Mouse (Mus musculus): ENCODE results near the gene Apon. TPM values are rescaled to one million over a fixed set of nuclear protein-coding genes. Genes with fewer than 3 reads are reported as not detected.

The Apon gene
- polyA plus RNA-seq, 1 experiment = 0.16 TPM

DNA sequence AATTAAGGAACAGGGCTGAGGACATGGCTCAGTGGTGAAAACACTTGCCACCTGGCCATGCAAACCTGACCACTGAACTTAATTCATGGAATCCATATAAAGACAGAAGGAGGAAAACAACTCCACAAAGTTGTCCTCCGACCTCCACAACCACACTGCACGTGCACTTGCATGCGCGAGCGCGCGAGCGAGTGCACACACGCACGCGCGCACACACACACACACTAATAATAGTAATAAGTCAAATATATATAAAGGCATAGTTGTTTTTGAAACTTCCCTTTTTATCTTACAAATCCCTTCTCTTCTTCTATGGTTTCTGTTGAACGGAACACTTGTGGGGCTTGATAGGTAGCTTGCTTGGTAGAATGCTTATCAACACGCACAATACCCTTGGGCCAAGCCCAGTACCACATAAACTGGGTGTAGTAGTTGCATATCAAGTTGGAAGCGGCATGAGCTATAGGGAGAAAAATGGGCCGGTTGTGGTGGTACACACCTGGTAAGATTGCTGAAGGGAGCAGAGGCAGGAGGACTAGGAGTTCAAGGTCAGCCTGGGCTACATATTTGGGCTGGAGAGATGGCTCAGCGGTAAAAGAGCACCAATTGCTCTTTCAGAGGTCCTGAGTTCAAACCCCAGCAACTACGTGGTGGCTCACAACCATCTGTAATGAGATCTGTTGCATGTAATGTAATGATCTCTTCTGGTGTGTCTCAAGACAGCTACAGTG lies 35.3 kb upstream of the Apon start:
- Histone ChIP-seq H3K79me3 (ENCODE audit: low read depth) (no peaks in the 10 kb centered on the region), H3K79me2 (ENCODE audit: control insufficient read depth, insufficient read depth) (no peaks in the 10 kb centered on the region), H3K27me3 (ENCODE audit: control insufficient read depth, insufficient read depth, insufficient read length) (peaks cover 3% of the 10 kb centered on the region), H3K4me3 (ENCODE audit: insufficient read depth, poor library complexity, severe bottlenecking) (no peak overlapping the region), H3ac (ENCODE audit: control insufficient read depth, insufficient read length, low read depth) (no peak overlapping the region), H3K36me3 (ENCODE audit: control insufficient read depth, insufficient read depth) (no peaks in the 10 kb centered on the region)
- TF ChIP-seq FOSL1 (IDR thresholded peaks at IDR 0.05; ENCODE audit: insufficient read depth, low read length, poor library complexity, severe bottlenecking) = no peak
- no peak for TF ChIP-seq MYOG (IDR thresholded peaks at IDR 0.05; ENCODE audit: control insufficient read depth, extremely low read depth, insufficient read length)
- no peak for TF ChIP-seq USF1 (IDR thresholded peaks at IDR 0.05; ENCODE audit: low read depth)
- no peak for TF ChIP-seq MAX (IDR thresholded peaks at IDR 0.05)
- TF ChIP-seq CEBPB (IDR thresholded peaks at IDR 0.05; ENCODE audit: low read depth) = no peak
- TF ChIP-seq CTCF (IDR thresholded peaks at IDR 0.05; ENCODE audit: control insufficient read depth, insufficient read depth, insufficient read length) = no peak
- TF ChIP-seq MYOD1 (IDR thresholded peaks at IDR 0.05; ENCODE audit: control insufficient read depth, insufficient read length, low read depth) = no peak

DNA sequence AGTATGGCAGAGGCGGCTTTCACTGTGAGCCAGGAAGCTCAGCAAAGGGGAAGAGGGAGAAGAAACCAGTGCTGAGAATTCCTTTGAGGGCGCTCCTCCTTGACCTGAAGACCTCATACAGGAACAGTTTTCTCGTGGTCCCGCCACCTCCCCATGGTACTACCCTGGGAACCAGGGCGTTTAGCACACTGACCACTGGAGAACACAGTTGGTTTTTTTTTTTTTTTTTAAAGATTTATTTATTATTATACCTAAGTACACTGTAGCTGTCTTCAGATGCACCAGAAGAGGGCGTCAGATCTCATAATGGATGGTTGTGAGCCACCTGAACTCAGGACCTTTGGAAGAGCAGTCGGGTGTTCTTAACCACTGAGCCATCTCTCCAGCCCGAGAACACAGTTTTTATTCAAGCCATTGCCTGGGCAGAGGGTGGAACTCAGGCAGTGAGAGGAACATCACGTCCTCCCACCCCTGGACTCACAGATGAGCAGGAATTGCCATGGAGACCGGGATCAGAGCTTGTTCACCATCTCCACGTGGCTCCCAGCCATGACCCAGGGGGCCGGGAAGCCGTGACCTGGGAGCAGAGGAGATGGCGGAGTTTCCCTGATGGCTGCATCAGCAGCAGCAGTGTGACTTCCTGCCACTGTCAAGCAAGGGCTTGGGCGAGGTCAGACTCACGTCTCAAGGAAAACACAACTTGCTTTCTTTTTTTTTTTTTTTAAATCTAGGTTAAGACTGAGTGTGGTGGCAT lies 32.2 kb upstream of the Apon start:
- H3K27me3 ChIP-seq (ENCODE audit: control insufficient read depth, insufficient read depth, insufficient read length) = peaks cover 7% of the 10 kb centered on the region
- no peak overlapping the region for H3K4me3 ChIP-seq (ENCODE audit: insufficient read depth, poor library complexity, severe bottlenecking)
- no peaks in the 10 kb centered on the region for H3K79me2 ChIP-seq (ENCODE audit: control insufficient read depth, insufficient read depth)
- H3K36me3 ChIP-seq (ENCODE audit: control insufficient read depth, insufficient read depth) = no peaks in the 10 kb centered on the region
- TF ChIP-seq MYOG (IDR thresholded peaks at IDR 0.05; ENCODE audit: control insufficient read depth, extremely low read depth, insufficient read length) = no peak
- TF ChIP-seq FOSL1 (IDR thresholded peaks at IDR 0.05; ENCODE audit: insufficient read depth, low read length, poor library complexity, severe bottlenecking) = no peak
- no peak for TF ChIP-seq USF1 (IDR thresholded peaks at IDR 0.05; ENCODE audit: low read depth)
- TF ChIP-seq MYOD1 (IDR thresholded peaks at IDR 0.05; ENCODE audit: control insufficient read depth, insufficient read length, low read depth) = no peak
- TF ChIP-seq CEBPB (IDR thresholded peaks at IDR 0.05; ENCODE audit: low read depth) = no peak
- TF ChIP-seq CTCF (IDR thresholded peaks at IDR 0.05; ENCODE audit: control insufficient read depth, insufficient read depth, insufficient read length) = no peak
- TF ChIP-seq MAX (IDR thresholded peaks at IDR 0.05) = no peak
- H3ac ChIP-seq (ENCODE audit: control insufficient read depth, insufficient read length, low read depth) = no peak overlapping the region
- H3K79me3 ChIP-seq (ENCODE audit: low read depth) = no peaks in the 10 kb centered on the region

DNA sequence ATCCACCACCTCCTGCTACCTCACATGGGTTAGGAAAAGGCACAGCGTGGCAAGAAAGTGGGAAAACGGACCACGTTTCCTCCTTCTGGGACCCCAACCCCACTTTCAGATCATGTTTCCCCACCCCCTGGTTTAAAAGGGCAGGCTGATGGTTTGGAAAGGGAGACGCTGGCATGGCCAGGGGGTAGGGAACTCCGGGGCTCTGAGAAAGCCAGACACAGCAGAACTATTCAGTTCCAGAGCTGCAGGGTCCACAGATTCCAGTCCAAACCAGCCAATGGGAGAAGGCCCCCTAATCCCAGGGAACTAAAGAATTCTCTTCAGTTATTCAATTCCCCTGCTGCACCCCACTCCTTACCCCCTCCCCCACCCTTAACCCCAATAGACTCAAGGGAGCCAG lies 28.8 kb upstream of the Apon start:
- H3K79me2 ChIP-seq (ENCODE audit: control insufficient read depth, insufficient read depth) = no peaks in the 10 kb centered on the region
- no peaks in the 10 kb centered on the region for H3K36me3 ChIP-seq (ENCODE audit: control insufficient read depth, insufficient read depth)
- H3K4me3 ChIP-seq (ENCODE audit: insufficient read depth, poor library complexity, severe bottlenecking) = no peak overlapping the region
- H3K27me3 ChIP-seq (ENCODE audit: control insufficient read depth, insufficient read depth, insufficient read length) = peaks cover 7% of the 10 kb centered on the region
- no peak overlapping the region for H3ac ChIP-seq (ENCODE audit: control insufficient read depth, insufficient read length, low read depth)
- no peak for TF ChIP-seq FOSL1 (IDR thresholded peaks at IDR 0.05; ENCODE audit: insufficient read depth, low read length, poor library complexity, severe bottlenecking)
- TF ChIP-seq CTCF (IDR thresholded peaks at IDR 0.05; ENCODE audit: control insufficient read depth, insufficient read depth, insufficient read length) = no peak
- no peak for TF ChIP-seq MYOG (IDR thresholded peaks at IDR 0.05; ENCODE audit: control insufficient read depth, extremely low read depth, insufficient read length)
- TF ChIP-seq USF1 (IDR thresholded peaks at IDR 0.05; ENCODE audit: low read depth) = no peak
- TF ChIP-seq MYOD1 (IDR thresholded peaks at IDR 0.05; ENCODE audit: control insufficient read depth, insufficient read length, low read depth) = no peak
- TF ChIP-seq CEBPB (IDR thresholded peaks at IDR 0.05; ENCODE audit: low read depth) = no peak
- no peak for TF ChIP-seq MAX (IDR thresholded peaks at IDR 0.05)
- H3K79me3 ChIP-seq (ENCODE audit: low read depth) = no peaks in the 10 kb centered on the region

DNA sequence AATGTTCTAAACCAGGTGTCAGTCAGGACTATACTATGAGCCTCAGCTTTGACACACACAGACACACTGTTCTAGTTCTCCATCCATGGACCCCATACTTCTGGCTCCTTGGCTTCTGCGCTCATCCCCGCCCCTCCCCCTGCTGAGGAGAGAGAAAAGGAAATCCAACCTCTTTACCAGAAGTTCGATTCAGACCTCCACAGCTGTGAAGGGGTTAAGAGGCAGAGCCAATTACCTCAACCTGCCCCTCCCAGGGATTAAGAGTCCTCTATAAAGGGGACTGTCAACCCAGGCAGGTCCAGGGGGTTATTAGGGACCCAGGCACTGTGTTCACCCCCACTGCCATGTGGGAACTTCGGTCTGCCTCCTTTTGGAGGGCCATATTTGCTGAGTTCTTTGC lies 28.4 kb upstream of the Apon start, which contains the start of gene Mip:
Mip (plus strand) TSS at position 301 of the 400 bp plus-strand sequence.
- Histone ChIP-seq H3K4me3 (ENCODE audit: insufficient read depth, poor library complexity, severe bottlenecking) (no peak within 1 kb of the TSS), H3K79me3 (ENCODE audit: low read depth) (no peaks in the 10 kb centered on the region), H3K36me3 (ENCODE audit: control insufficient read depth, insufficient read depth) (no peaks in the 10 kb centered on the region), H3K27me3 (ENCODE audit: control insufficient read depth, insufficient read depth, insufficient read length) (peaks cover 7% of the 10 kb centered on the region), H3K79me2 (ENCODE audit: control insufficient read depth, insufficient read depth) (no peaks in the 10 kb centered on the region), H3ac (ENCODE audit: control insufficient read depth, insufficient read length, low read depth) (no peak within 1 kb of the TSS)
- TF ChIP-seq MYOD1 (IDR thresholded peaks at IDR 0.05; ENCODE audit: control insufficient read depth, insufficient read length, low read depth) (no peak), MAX (IDR thresholded peaks at IDR 0.05) (no peak), USF1 (IDR thresholded peaks at IDR 0.05; ENCODE audit: low read depth) (no peak), CTCF (IDR thresholded peaks at IDR 0.05; ENCODE audit: control insufficient read depth, insufficient read depth, insufficient read length) (no peak), FOSL1 (IDR thresholded peaks at IDR 0.05; ENCODE audit: insufficient read depth, low read length, poor library complexity, severe bottlenecking) (no peak), CEBPB (IDR thresholded peaks at IDR 0.05; ENCODE audit: low read depth) (no peak), MYOG (IDR thresholded peaks at IDR 0.05; ENCODE audit: control insufficient read depth, extremely low read depth, insufficient read length) (no peak)

DNA sequence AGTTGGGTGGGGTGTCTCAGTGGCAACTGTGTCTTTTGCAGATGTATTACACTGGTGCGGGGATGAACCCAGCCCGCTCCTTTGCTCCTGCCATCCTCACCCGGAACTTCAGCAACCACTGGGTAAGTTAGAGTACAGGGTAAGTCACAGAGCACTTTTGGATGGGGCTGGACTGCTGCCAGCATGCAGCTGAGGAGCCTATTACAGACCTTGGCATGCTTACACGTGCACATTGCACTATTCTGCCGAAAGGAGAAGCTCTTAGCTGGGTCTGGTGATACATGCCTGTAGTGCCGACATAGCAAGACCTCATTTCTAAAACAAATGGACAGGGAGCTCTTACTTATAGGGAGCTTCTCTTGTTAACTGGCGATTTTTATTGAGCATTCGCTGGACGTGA lies 26.3 kb upstream of the Apon start:
- H3K4me3 ChIP-seq (ENCODE audit: insufficient read depth, poor library complexity, severe bottlenecking) = no peak overlapping the region
- H3K27me3 ChIP-seq (ENCODE audit: control insufficient read depth, insufficient read depth, insufficient read length) = peaks cover 3% of the 10 kb centered on the region
- no peaks in the 10 kb centered on the region for H3K79me3 ChIP-seq (ENCODE audit: low read depth)
- H3K79me2 ChIP-seq (ENCODE audit: control insufficient read depth, insufficient read depth) = peaks cover 4% of the 10 kb centered on the region
- no peaks in the 10 kb centered on the region for H3K36me3 ChIP-seq (ENCODE audit: control insufficient read depth, insufficient read depth)
- H3ac ChIP-seq (ENCODE audit: control insufficient read depth, insufficient read length, low read depth) = no peak overlapping the region
- no peak for TF ChIP-seq MYOG (IDR thresholded peaks at IDR 0.05; ENCODE audit: control insufficient read depth, extremely low read depth, insufficient read length)
- no peak for TF ChIP-seq CTCF (IDR thresholded peaks at IDR 0.05; ENCODE audit: control insufficient read depth, insufficient read depth, insufficient read length)

Measured in C2C12 (cell line).